Mouse (Mus musculus) urinary bladder, postnatal 10 days (tissue): ENCODE data around the gene Gm3327.
"Not testable (repeated sequence)": the region's sequence is repeated elsewhere in the genome, so short reads cannot be mapped to it uniquely, and the experiment has no call there.

Experiments
- DNase-seq: peaks from one replicate; pipeline ENCODE4 v3.0.0; 2022; ENCODE audit warnings: low spot score

Gm3327 gene

DNA sequence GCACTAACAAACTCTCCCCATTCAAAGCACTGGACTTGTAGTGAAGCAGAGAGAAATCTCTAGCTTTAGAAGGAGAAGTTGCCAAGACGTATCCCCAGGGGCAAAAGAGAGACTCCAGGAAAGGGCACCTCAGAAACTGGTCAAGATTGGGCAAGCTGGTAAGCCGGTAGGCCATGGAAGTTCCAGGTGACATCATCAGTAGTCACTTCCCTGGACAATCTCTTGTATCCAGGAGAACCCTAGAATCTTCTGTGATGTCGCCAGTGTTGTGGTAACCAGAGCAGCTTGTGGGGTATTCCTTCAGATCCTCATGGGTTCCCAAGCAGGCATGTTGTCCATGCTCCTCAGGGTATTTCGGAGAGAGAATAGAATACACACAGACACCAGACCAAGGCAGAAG, at the start of gene Gm3327:
Gene Gm3327, plus strand, starts transcription at position 301 of the 400 bp plus-strand sequence.
- not testable (repeated sequence) for DNase-seq

- DNase-seq = not testable (repeated sequence)
These were observed 45.8 kb upstream of the Gm3327 start for GRCm38 (mm10) chr14:44077785-44078341.

DNA sequence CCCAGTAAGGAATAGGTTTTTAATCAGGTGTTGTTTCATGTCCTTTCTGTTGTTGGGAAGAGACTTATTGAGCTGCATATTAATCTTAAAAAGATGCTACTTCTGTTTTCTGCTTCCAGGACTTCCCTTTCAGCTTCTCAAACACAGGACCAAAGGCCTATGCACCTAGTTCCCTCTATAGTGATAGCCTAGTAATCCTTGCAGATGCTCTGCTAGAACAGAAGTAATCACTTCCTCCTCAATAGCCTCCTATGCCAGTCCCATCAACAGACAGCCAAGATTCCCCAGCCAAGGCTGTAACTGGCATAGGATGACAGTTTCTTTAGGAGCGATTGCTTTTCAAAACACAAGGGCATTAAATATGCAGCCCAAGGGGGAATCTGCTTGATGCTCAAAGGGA, 37.1 kb upstream of the Gm3327 start:
- DNase-seq = not testable (repeated sequence)

GRCm38 (mm10) chr14:44087535-44087934, 36.1 kb upstream of the Gm3327 start:
- DNase-seq = not testable (repeated sequence)

GRCm38 (mm10) chr14:44091524-44091923, 32.1 kb upstream of the Gm3327 start:
- DNase-seq = not testable (repeated sequence)

DNA sequence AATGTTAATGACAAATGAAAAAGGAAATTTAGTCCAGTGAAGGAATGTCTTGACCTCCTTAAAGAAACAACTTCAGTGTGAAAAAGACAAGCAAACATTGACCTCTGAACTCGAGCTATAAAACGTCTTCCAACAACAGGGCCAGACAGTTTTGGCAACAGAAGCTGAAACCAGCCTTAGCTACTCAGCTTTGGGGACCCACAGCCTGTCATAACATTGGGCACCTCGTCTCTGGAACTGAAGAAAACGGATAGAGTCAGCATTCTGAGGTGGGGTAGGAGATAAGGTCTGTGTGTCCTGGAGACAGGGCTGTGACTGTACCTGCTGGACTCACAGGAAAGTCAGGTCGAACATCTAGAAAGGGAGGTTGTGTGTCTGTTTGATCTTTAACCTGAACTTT, 29.2 kb upstream of the Gm3327 start:
- not testable (repeated sequence) for DNase-seq

DNA sequence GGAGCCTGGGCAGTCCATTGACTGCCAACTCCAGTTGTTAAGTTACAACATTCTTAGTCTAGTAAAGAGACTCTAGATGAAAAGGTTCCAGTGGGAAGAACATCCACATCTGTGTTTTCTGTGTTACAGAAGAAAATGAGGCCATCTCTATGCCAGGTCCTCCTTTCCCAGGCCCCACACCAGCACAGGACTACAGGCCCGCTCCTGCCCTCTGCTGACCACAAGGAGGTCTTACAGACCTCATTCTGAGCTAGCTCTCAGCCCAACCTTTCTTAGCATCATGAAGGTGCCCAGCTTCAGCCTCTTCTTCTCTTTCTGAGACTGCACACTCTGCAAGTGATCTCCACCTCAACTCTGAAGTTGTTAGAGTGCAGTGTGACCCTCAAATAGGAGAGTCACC, 23.6 kb upstream of the Gm3327 start:
- not testable (repeated sequence) for DNase-seq

- DNase-seq = not testable (repeated sequence)
These were observed 21.3 kb upstream of the Gm3327 start, which contains the start of gene Ear2 for GRCm38 (mm10) chr14:44102354-44102753. Gene Ear2, plus strand, starts transcription at chr14:44102654.

GRCm38 (mm10) chr14:44110981-44111380, 12.7 kb upstream of the Gm3327 start:
- no peak for DNase-seq
